Comparison of ENCODE assay signal across 14 mouse cellular contexts in genomic region chr10:77004936-77005335, GRCm38 (mm10). TPM values are rescaled to one million over a fixed set of nuclear protein-coding genes. Genes with fewer than 3 reads are reported as not detected.
DNase-seq lines count a peak whose midpoint lies in the region; ATAC-seq and TF ChIP-seq lines count a peak whose summit lies in the region.
"Had no signal": no experiment of that assay in that cellular context is flagged by ENCODE, and none has a peak within 500 bp of the region (broad histone marks: within the 10 kb centered on the region; RNA-seq: fewer than 3 reads in every experiment).

No protein-coding gene starts in this region.

- no peak overlapping the region for H3K9ac ChIP-seq in forebrain, embryonic 12.5 days
- no peak overlapping the region for H3K9ac ChIP-seq in midbrain, postnatal 0 days (replicated peaks; ENCODE audit: low read length, poor library complexity, severe bottlenecking)
- no peak overlapping the region for H3K9ac ChIP-seq in midbrain, embryonic 15.5 days
- no peak overlapping the region for H3K9ac ChIP-seq in hindbrain, embryonic 12.5 days
- no peak overlapping the region for H3K9ac ChIP-seq in intestine, postnatal 0 days (ENCODE audit: low read depth, low read length)
- H3K9ac ChIP-seq: heart, embryonic 12.5 days; hindbrain, embryonic 15.5 days; limb, embryonic 12.5 days; liver, postnatal 0 days had no signal

- no peak for ATAC-seq in forebrain, embryonic 12.5 days (ENCODE audit: low FRiP score)
- no peak for ATAC-seq in midbrain, postnatal 0 days (ENCODE audit: low FRiP score)
- ATAC-seq in midbrain, embryonic 15.5 days (replicated peaks), result no peak
- ATAC-seq in hindbrain, embryonic 12.5 days (ENCODE audit: low FRiP score), result no peak
- no peak for ATAC-seq in intestine, postnatal 0 days
- ATAC-seq in erythroblast, adult 5-6 weeks (replicated peaks; ENCODE audit: low FRiP score, poor library complexity, severe bottlenecking), result no peak
- ATAC-seq: liver, postnatal 0 days had no signal

- peak overlapping the region; percentile 76 for H3K27ac ChIP-seq in forebrain, embryonic 10.5 days
- H3K27ac ChIP-seq in forebrain, embryonic 12.5 days, result no peak overlapping the region
- H3K27ac ChIP-seq in midbrain, postnatal 0 days (ENCODE audit: low read depth, low read length), result no peak overlapping the region
- no peak overlapping the region for H3K27ac ChIP-seq in midbrain, embryonic 15.5 days
- H3K27ac ChIP-seq in hindbrain, embryonic 12.5 days, result peak overlapping the region; percentile 40; the same call in 1 of the 2 replicates
- no peak overlapping the region for H3K27ac ChIP-seq in intestine, postnatal 0 days (ENCODE audit: low read depth, low read length)
- H3K27ac ChIP-seq: hindbrain, embryonic 15.5 days; limb, embryonic 12.5 days; macrophage had no signal

- H3K9me3 ChIP-seq in forebrain, embryonic 10.5 days, result no peaks in the 10 kb centered on the region
- H3K9me3 ChIP-seq in forebrain, embryonic 12.5 days, result no peaks in the 10 kb centered on the region
- H3K9me3 ChIP-seq in midbrain, postnatal 0 days (ENCODE audit: low read length), result no peaks in the 10 kb centered on the region
- H3K9me3 ChIP-seq in midbrain, embryonic 15.5 days, result no peaks in the 10 kb centered on the region
- no peaks in the 10 kb centered on the region for H3K9me3 ChIP-seq in hindbrain, embryonic 12.5 days (replicated peaks)
- no peaks in the 10 kb centered on the region for H3K9me3 ChIP-seq in intestine, postnatal 0 days (ENCODE audit: control insufficient read depth)
- H3K9me3 ChIP-seq: heart, embryonic 12.5 days; hindbrain, embryonic 15.5 days; limb, embryonic 12.5 days had no signal

- 32% methylated on average over 7 of the region's 7 CpGs for WGBS in forebrain, embryonic 10.5 days
- 33% methylated on average over 7 of the region's 7 CpGs for WGBS in forebrain, embryonic 12.5 days
- WGBS in midbrain, postnatal 0 days, result 32% methylated on average over 7 of the region's 7 CpGs
- 27% methylated on average over 7 of the region's 7 CpGs for WGBS in midbrain, embryonic 15.5 days
- WGBS in hindbrain, embryonic 12.5 days, result 31% methylated on average over 7 of the region's 7 CpGs
- 43% methylated on average over 7 of the region's 7 CpGs for WGBS in intestine, postnatal 0 days

- peaks cover 36% of the 10 kb centered on the region for H3K4me1 ChIP-seq in forebrain, embryonic 10.5 days
- peaks cover 18% of the 10 kb centered on the region for H3K4me1 ChIP-seq in forebrain, embryonic 12.5 days
- peaks cover 8% of the 10 kb centered on the region; the same call in 1 of the 2 replicates for H3K4me1 ChIP-seq in midbrain, postnatal 0 days (ENCODE audit: insufficient read depth, low read length)
- peaks cover 16% of the 10 kb centered on the region for H3K4me1 ChIP-seq in midbrain, embryonic 15.5 days
- peaks cover 20% of the 10 kb centered on the region for H3K4me1 ChIP-seq in hindbrain, embryonic 12.5 days
- H3K4me1 ChIP-seq in intestine, postnatal 0 days (replicated peaks; ENCODE audit: control insufficient read depth, insufficient read depth, low read length), result peaks cover 4% of the 10 kb centered on the region; the same call in 1 of the 2 replicates

- H3K4me2 ChIP-seq in forebrain, embryonic 12.5 days, result no peak overlapping the region
- no peak overlapping the region for H3K4me2 ChIP-seq in midbrain, postnatal 0 days (ENCODE audit: low read depth, low read length, poor library complexity, severe bottlenecking)
- H3K4me2 ChIP-seq in midbrain, embryonic 15.5 days, result no peak overlapping the region
- no peak overlapping the region for H3K4me2 ChIP-seq in hindbrain, embryonic 12.5 days (replicated peaks)
- no peak overlapping the region for H3K4me2 ChIP-seq in intestine, postnatal 0 days (replicated peaks; ENCODE audit: low read depth)
- H3K4me2 ChIP-seq: heart, embryonic 12.5 days; hindbrain, embryonic 15.5 days; limb, embryonic 12.5 days had no signal

- no peaks in the 10 kb centered on the region for H3K36me3 ChIP-seq in forebrain, embryonic 10.5 days (replicated peaks)
- no peaks in the 10 kb centered on the region for H3K36me3 ChIP-seq in forebrain, embryonic 12.5 days (replicated peaks)
- H3K36me3 ChIP-seq in midbrain, postnatal 0 days (ENCODE audit: insufficient read depth, low read length), result no peaks in the 10 kb centered on the region
- H3K36me3 ChIP-seq in midbrain, embryonic 15.5 days (replicated peaks), result no peaks in the 10 kb centered on the region
- no peaks in the 10 kb centered on the region for H3K36me3 ChIP-seq in hindbrain, embryonic 12.5 days
- H3K36me3 ChIP-seq in intestine, postnatal 0 days (ENCODE audit: control insufficient read depth, insufficient read depth), result no peaks in the 10 kb centered on the region
- H3K36me3 ChIP-seq: heart, embryonic 12.5 days; hindbrain, embryonic 15.5 days; limb, embryonic 12.5 days had no signal

- H3K4me3 ChIP-seq in forebrain, embryonic 10.5 days, result no peak overlapping the region
- no peak overlapping the region for H3K4me3 ChIP-seq in forebrain, embryonic 12.5 days (replicated peaks)
- no peak overlapping the region for H3K4me3 ChIP-seq in midbrain, postnatal 0 days (ENCODE audit: low read depth, low read length)
- H3K4me3 ChIP-seq in midbrain, embryonic 15.5 days, result no peak overlapping the region
- H3K4me3 ChIP-seq in hindbrain, embryonic 12.5 days, result no peak overlapping the region
- H3K4me3 ChIP-seq in intestine, postnatal 0 days (ENCODE audit: low read depth, low read length), result no peak overlapping the region
- H3K4me3 ChIP-seq: heart, embryonic 12.5 days; hindbrain, embryonic 15.5 days; limb, embryonic 12.5 days had no signal

- H3K27me3 ChIP-seq in forebrain, embryonic 10.5 days (ENCODE audit: poor library complexity, severe bottlenecking), result no peaks in the 10 kb centered on the region
- no peaks in the 10 kb centered on the region for H3K27me3 ChIP-seq in forebrain, embryonic 12.5 days
- H3K27me3 ChIP-seq in midbrain, postnatal 0 days (ENCODE audit: insufficient read depth, low read length), result no peaks in the 10 kb centered on the region
- H3K27me3 ChIP-seq in midbrain, embryonic 15.5 days (replicated peaks), result no peaks in the 10 kb centered on the region
- H3K27me3 ChIP-seq in hindbrain, embryonic 12.5 days, result no peaks in the 10 kb centered on the region
- H3K27me3 ChIP-seq in intestine, postnatal 0 days (replicated peaks; ENCODE audit: control insufficient read depth, insufficient read depth, low read length), result no peaks in the 10 kb centered on the region
- H3K27me3 ChIP-seq: heart, embryonic 12.5 days; hindbrain, embryonic 15.5 days; limb, embryonic 12.5 days had no signal

- TF ChIP-seq CTCF in midbrain, postnatal 0 days (IDR thresholded peaks at IDR 0.05), result no peak
- no peak for TF ChIP-seq CTCF in intestine, postnatal 0 days (IDR thresholded peaks at IDR 0.05; ENCODE audit: low read depth)

- DNase-seq in forebrain, embryonic 10.5 days (ENCODE audit: extremely low spot score, low spot score), result no peak
- peak; percentile 46 for DNase-seq in midbrain, postnatal 0 days (ENCODE audit: low spot score)
- DNase-seq in urinary bladder, adult 2 months (ENCODE audit: low spot score), result no peak
- DNase-seq: kidney, postnatal 14 days; liver, postnatal 0 days had no signal

RNA-seq across cellular contexts. Expression of gene Slc19a1, which starts 27.1 kb away (rescaled TPM):
- 37.1 and 44.4 TPM in 2 replicates for polyA plus RNA-seq in forebrain, embryonic 10.5 days (2016; fragmentation: Nextera tagmentation; extraction: Ambion mirVana)
- 30.3 and 34.3 TPM in 2 replicates for polyA plus RNA-seq in forebrain, embryonic 12.5 days (2016; fragmentation: Nextera tagmentation; extraction: Ambion mirVana)
- total RNA-seq in midbrain, postnatal 0 days (2014; rRNA removed), result 38.1 and 47.0 TPM in 2 replicates
- polyA plus RNA-seq in midbrain, postnatal 0 days (2015; fragmentation: Nextera tagmentation; extraction: Ambion mirVana), result 44.1 and 44.9 TPM in 2 replicates
- polyA plus RNA-seq in midbrain, embryonic 15.5 days (2015; fragmentation: Nextera tagmentation; extraction: Ambion mirVana), result 43.9 and 45.7 TPM in 2 replicates
- polyA plus RNA-seq in hindbrain, embryonic 12.5 days (2016; fragmentation: Nextera tagmentation; extraction: Ambion mirVana), result 30.5 and 32.5 TPM in 2 replicates
- 60.0 and 61.9 TPM in 2 replicates for polyA plus RNA-seq in intestine, postnatal 0 days (2015; fragmentation: Nextera tagmentation; extraction: Ambion mirVana)
- polyA plus RNA-seq in urinary bladder, adult 2 months (2012; rRNA removed), result 12.4 and 12.9 TPM in 2 replicates
- 0.58 and 3.6 TPM in 2 replicates for total RNA-seq in erythroblast, adult 5-6 weeks (2015; ENCODE audit: low replicate concordance)
- total RNA-seq in erythroblast, adult 5-6 weeks (2017; ENCODE audit: low replicate concordance), result 0.94 and 2.8 TPM in 2 replicates

RNA-seq across cellular contexts. Expression of gene Pcbp3, which starts 43.2 kb away (rescaled TPM):
- polyA plus RNA-seq in forebrain, embryonic 10.5 days (2016; fragmentation: Nextera tagmentation; extraction: Ambion mirVana), result 58.4 and 63.3 TPM in 2 replicates
- polyA plus RNA-seq in forebrain, embryonic 12.5 days (2016; fragmentation: Nextera tagmentation; extraction: Ambion mirVana), result 51.1 and 60.4 TPM in 2 replicates
- total RNA-seq in midbrain, postnatal 0 days (2014; rRNA removed), result 50.0 and 52.4 TPM in 2 replicates
- 74.4 and 76.3 TPM in 2 replicates for polyA plus RNA-seq in midbrain, postnatal 0 days (2015; fragmentation: Nextera tagmentation; extraction: Ambion mirVana)
- 69.5 and 72.5 TPM in 2 replicates for polyA plus RNA-seq in midbrain, embryonic 15.5 days (2015; fragmentation: Nextera tagmentation; extraction: Ambion mirVana)
- polyA plus RNA-seq in hindbrain, embryonic 12.5 days (2016; fragmentation: Nextera tagmentation; extraction: Ambion mirVana), result 68.6 and 69.0 TPM in 2 replicates
- polyA plus RNA-seq in intestine, postnatal 0 days (2015; fragmentation: Nextera tagmentation; extraction: Ambion mirVana), result 18.1 and 18.8 TPM in 2 replicates
- polyA plus RNA-seq in urinary bladder, adult 2 months (2012; rRNA removed), result 32.0 and 35.4 TPM in 2 replicates
- not detected in 2 replicates for total RNA-seq in erythroblast, adult 5-6 weeks (2015; ENCODE audit: low replicate concordance)
- total RNA-seq in erythroblast, adult 5-6 weeks (2017; ENCODE audit: low replicate concordance), result 0.84 and 1.1 TPM in 2 replicates

Comparison
In these comparisons a context has a peak if more than half of its experiments do, and no peak if none do; other contexts are left out.
1. H3K27ac ChIP-seq: peak in forebrain, embryonic 10.5 days (single experiment) and hindbrain, embryonic 12.5 days (single experiment); none in forebrain, embryonic 12.5 days (single experiment), midbrain, postnatal 0 days (single experiment), midbrain, embryonic 15.5 days (single experiment) and intestine, postnatal 0 days (single experiment).